ENCODE assay signal across 22 mouse cellular contexts in genomic region chr2:163555417-163555816, GRCm38 (mm10). TPM values are rescaled to one million over a fixed set of nuclear protein-coding genes. Genes with fewer than 3 reads are reported as not detected.
DNase-seq lines count a peak whose midpoint lies in the region; ATAC-seq lines count a peak whose summit lies in the region.
"Had no signal": no experiment of that assay in that cellular context is flagged by ENCODE, and none has a peak within 500 bp of the region (broad histone marks: within the 10 kb centered on the region; RNA-seq: fewer than 3 reads in every experiment).

No protein-coding gene starts in this region.

- intact Hi-C loops in left cerebral cortex, postnatal 4 days (cut with DNase I): no loop called here

- no peak overlapping the region for H3K9ac ChIP-seq in liver, embryonic 12.5 days
- H3K9ac ChIP-seq: hindbrain, embryonic 14.5 days had no signal

- no peaks in the 10 kb centered on the region for H3K36me3 ChIP-seq in liver, embryonic 12.5 days
- H3K36me3 ChIP-seq in midbrain, embryonic 10.5 days: no peaks in the 10 kb centered on the region
- H3K36me3 ChIP-seq: heart, embryonic 10.5 days had no signal

- 59% methylated on average over 13 of the region's 13 CpGs for WGBS in liver, embryonic 12.5 days (ENCODE audit: insufficient replicate concordance)
- 85% methylated on average over 13 of the region's 13 CpGs for WGBS in midbrain, embryonic 10.5 days

- no peak overlapping the region for H3K4me2 ChIP-seq in liver, embryonic 12.5 days
- H3K4me2 ChIP-seq: hindbrain, embryonic 14.5 days had no signal

- ATAC-seq in liver, embryonic 12.5 days: peak; percentile 57

- peak; percentile 16 for DNase-seq in adrenal gland, adult 8-10 months
- no peak for DNase-seq in adrenal gland, postnatal 25 days
- DNase-seq in ovary, postnatal 36 days (ENCODE audit: low spot score): peak; percentile 55
- DNase-seq in ovary, postnatal 14 days (ENCODE audit: low spot score): no peak
- no peak for DNase-seq in gastrocnemius, adult 18-20 months (ENCODE audit: low spot score)
- no peak for DNase-seq in midbrain, embryonic 10.5 days (ENCODE audit: low spot score)
- DNase-seq in left cerebral cortex, postnatal 4 days: no peak
- DNase-seq: cerebellum, adult 11 months; cerebellum, postnatal 14 days; gastrocnemius, postnatal 25 days; heart, postnatal 14 days; layer of hippocampus, adult 9-11 months; right cerebral cortex, postnatal 14 days; thymus, postnatal 36 days had no signal

- no peak overlapping the region for H3K4me3 ChIP-seq in liver, embryonic 12.5 days
- no peak overlapping the region for H3K4me3 ChIP-seq in midbrain, embryonic 10.5 days
- H3K4me3 ChIP-seq: heart, embryonic 10.5 days had no signal

- peaks cover 40% of the 10 kb centered on the region for H3K4me1 ChIP-seq in liver, embryonic 12.5 days
- H3K4me1 ChIP-seq in midbrain, embryonic 10.5 days: no peaks in the 10 kb centered on the region

- 0 out of 2 replicates have a peak, but pooled peaks cover 3% of the 10 kb centered on the region for H3K27me3 ChIP-seq in liver, embryonic 12.5 days (replicated peaks)
- no peaks in the 10 kb centered on the region for H3K27me3 ChIP-seq in midbrain, embryonic 10.5 days (ENCODE audit: low read depth, poor library complexity, severe bottlenecking)

- H3K27ac ChIP-seq in liver, embryonic 12.5 days: peak overlapping the region; percentile 46
- H3K27ac ChIP-seq in midbrain, embryonic 10.5 days (replicated peaks): no peak overlapping the region
- H3K27ac ChIP-seq: heart, embryonic 10.5 days; hindbrain, embryonic 14.5 days had no signal

- no peaks in the 10 kb centered on the region for H3K9me3 ChIP-seq in liver, embryonic 12.5 days (replicated peaks)
- H3K9me3 ChIP-seq in midbrain, embryonic 10.5 days (replicated peaks): no peaks in the 10 kb centered on the region
- H3K9me3 ChIP-seq: heart, embryonic 10.5 days had no signal

RNA-seq across cellular contexts. Expression of gene Ttpal, which starts 46.7 kb away (rescaled TPM):
- 10 to 100 TPM; 26.8 to 38.6 (median 31.5) TPM for total RNA-seq in adrenal gland, adult 8-10 months (2022)
- total RNA-seq in adrenal gland, postnatal 25 days (2021): 29.4 and 30.0 TPM in 2 replicates
- polyA plus RNA-seq in liver, embryonic 12.5 days (2016; fragmentation: Nextera tagmentation; extraction: Ambion mirVana): 18.2 and 20.4 TPM in 2 replicates
- total RNA-seq in gastrocnemius, adult 18-20 months (2021): 1 to 10 TPM; 4.2 to 4.9 TPM
- 29.9 and 38.4 TPM in 2 replicates for polyA plus RNA-seq in midbrain, embryonic 10.5 days (2016; fragmentation: Nextera tagmentation; extraction: Ambion mirVana)
- 10 to 100 TPM; 40.1 to 46.8 TPM for total RNA-seq in left cerebral cortex, postnatal 4 days (2021)

RNA-seq across cellular contexts. Expression of gene Hnf4a, which starts 48.8 kb away (rescaled TPM):
- total RNA-seq in adrenal gland, adult 8-10 months (2022): under 1 TPM in 2 of 4 experiments, not detected in 2; 0.06 to 0.16 TPM
- total RNA-seq in adrenal gland, postnatal 25 days (2021): 2.4 TPM in 1 of 2 replicates, not detected in the other
- polyA plus RNA-seq in liver, embryonic 12.5 days (2016; fragmentation: Nextera tagmentation; extraction: Ambion mirVana): 15.1 and 15.4 TPM in 2 replicates
- total RNA-seq in gastrocnemius, adult 18-20 months (2021): under 1 TPM; 0.21 to 0.28 TPM
- 0.02 TPM in 1 of 2 replicates, not detected in the other for polyA plus RNA-seq in midbrain, embryonic 10.5 days (2016; fragmentation: Nextera tagmentation; extraction: Ambion mirVana)
- not detected for total RNA-seq in left cerebral cortex, postnatal 4 days (2021)
- total RNA-seq: CH12.LX; gastrocnemius, postnatal 25 days; left cerebral cortex, postnatal 10 days; midbrain, postnatal 0 days had no signal
- polyA plus RNA-seq: forebrain, embryonic 11.5 days; frontal cortex, adult 2 months; hindbrain, embryonic 14.5 days; midbrain, postnatal 0 days had no signal

Comparison
In these comparisons a context has a peak if more than half of its experiments do, and no peak if none do; other contexts are left out.
1. DNase-seq: peak in adrenal gland, adult 8-10 months (single experiment) and ovary, postnatal 36 days (single experiment); none in adrenal gland, postnatal 25 days (single experiment), ovary, postnatal 14 days (single experiment), gastrocnemius, adult 18-20 months (single experiment), midbrain, embryonic 10.5 days (single experiment) and left cerebral cortex, postnatal 4 days (single experiment).